Mouse (Mus musculus) adrenal gland, adult 2 months (tissue): Measurements from ENCODE around the gene Tmem132c. TPM values are rescaled to one million over a fixed set of nuclear protein-coding genes. Genes with fewer than 3 reads are reported as not detected.

ENCODE experiments used
- DNase-seq: peaks from one replicate; pipeline ENCODE4 v3.0.0; 2021
- long read RNA-seq: library from polyadenylated mRNA; stranded (forward); transcript quantifications from one replicate; pipeline ENCODE4 v2.0.0, GENCODE M21; 2021
- polyA plus RNA-seq: library from polyadenylated mRNA; depleted of rRNA; stranded (reverse); fragments of >200 nt; gene quantifications from 2 replicates; pipeline ENCODE4 v1.2.3, GENCODE M21; 2012; rRNA removed
- total RNA-seq, 2 experiments: library from RNA; stranded (reverse); gene quantifications; 2 replicates each; pipeline ENCODE4 v1.2.3; 2021

The Tmem132c gene
- total RNA-seq (under 1 TPM; 0.43 to 0.69 TPM), polyA plus RNA-seq (0.58 and 1.5 TPM in 2 replicates)
- long read RNA-seq, result 0 reads

- peak; percentile 88 for DNase-seq
Observed at GRCm38 (mm10) chr5:127241136-127241924, at the start of gene Tmem132c. Tmem132c (plus strand) TSS chr5:127241808.

DNA sequence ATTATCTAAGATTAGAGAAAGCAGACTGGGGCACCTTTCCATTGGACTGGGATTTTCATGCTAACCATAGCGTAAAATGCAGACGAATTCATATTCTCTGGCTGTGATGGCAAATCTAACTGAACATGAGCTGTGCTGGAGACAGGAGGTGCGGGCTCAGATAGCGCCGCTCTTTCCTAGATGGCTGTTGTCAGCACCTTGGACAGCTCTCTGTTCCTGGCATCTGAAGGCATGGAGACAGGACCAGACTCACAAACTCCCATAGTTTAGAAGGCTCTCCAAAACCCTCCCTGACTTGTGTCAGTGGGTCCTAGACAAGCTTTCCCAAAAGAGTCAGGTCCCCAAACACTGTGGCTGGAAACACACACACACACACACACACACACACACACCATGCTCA is 49.7 kb upstream of the Tmem132c start:
- DNase-seq, result peak; percentile 2

DNA sequence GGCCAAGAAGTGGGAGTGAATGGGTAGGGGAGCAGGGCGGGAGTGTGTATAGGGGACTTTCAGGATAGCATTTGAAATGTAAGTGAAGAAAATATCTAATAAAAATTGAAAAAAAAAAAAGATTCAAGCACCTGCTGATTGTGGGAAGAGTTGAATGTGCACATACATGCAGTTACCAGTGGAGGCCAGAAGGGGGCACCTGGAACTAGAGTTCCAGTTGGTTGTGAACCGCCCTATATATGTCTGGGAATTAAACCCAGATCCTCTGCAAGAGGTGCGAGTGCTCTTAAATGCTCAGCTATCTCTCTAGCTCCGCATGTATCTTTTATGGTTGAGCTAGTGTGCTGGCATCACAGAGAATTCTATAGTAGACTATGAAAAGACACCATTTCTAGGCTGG is 42.8 kb upstream of the Tmem132c start:
- no peak for DNase-seq

GRCm38 (mm10) chr5:127204881-127205280 is 36.7 kb upstream of the Tmem132c start:
- DNase-seq, result no peak

GRCm38 (mm10) chr5:127216389-127216788 is 25.2 kb upstream of the Tmem132c start:
- DNase-seq, result no peak

- no peak for DNase-seq
Observed at GRCm38 (mm10) chr5:127217725-127218124, 23.9 kb upstream of the Tmem132c start.

- DNase-seq, result no peak
Observed at GRCm38 (mm10) chr5:127227929-127228595, 13.5 kb upstream of the Tmem132c start.

DNA sequence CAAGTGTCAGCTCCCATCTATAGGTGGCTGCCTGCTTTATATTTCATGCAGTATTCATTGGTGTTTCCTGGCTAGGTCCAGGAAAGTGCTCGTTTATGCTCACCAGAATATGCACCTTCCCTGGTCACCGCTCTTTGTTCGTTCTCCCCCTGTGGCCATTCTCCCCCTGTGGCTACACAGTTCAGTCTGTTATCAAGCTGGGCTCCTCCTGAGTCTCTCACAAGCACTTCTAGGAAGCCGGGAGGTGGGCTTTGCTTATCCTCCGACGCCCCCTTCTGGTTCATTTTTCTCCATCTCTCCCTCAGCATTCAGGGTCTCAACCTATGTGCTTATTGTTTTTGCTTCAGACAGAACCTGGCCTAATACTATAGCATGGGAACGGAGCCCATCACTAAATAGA is 6.9 kb upstream of the Tmem132c start:
- DNase-seq, result no peak

DNA sequence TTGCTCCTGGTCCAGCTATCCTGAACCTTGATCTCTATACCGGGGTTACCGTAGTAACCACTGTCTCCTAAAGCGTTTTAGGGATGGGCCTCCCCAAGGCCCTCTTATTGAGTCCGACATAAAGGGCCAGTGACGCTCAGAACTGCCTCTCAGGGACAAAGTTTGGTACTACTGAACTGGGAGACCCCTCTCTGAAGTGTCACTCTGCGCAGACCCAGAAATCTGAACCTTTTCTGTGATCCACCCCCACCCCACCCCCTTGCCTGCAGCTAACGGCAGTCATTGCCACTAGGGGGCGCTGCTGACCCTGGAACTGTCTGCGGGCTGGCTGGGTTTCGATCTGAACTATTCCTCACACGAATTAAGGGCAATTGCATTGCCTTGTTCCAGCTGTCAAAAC is 6.4 kb upstream of the Tmem132c start:
- peak; percentile 83 for DNase-seq

GRCm38 (mm10) chr5:127239706-127240105 is 1.9 kb upstream of the Tmem132c start:
- DNase-seq, result no peak

- DNase-seq, result no peak
Observed at GRCm38 (mm10) chr5:127240646-127241045, 962 bp upstream of the Tmem132c start.

DNA sequence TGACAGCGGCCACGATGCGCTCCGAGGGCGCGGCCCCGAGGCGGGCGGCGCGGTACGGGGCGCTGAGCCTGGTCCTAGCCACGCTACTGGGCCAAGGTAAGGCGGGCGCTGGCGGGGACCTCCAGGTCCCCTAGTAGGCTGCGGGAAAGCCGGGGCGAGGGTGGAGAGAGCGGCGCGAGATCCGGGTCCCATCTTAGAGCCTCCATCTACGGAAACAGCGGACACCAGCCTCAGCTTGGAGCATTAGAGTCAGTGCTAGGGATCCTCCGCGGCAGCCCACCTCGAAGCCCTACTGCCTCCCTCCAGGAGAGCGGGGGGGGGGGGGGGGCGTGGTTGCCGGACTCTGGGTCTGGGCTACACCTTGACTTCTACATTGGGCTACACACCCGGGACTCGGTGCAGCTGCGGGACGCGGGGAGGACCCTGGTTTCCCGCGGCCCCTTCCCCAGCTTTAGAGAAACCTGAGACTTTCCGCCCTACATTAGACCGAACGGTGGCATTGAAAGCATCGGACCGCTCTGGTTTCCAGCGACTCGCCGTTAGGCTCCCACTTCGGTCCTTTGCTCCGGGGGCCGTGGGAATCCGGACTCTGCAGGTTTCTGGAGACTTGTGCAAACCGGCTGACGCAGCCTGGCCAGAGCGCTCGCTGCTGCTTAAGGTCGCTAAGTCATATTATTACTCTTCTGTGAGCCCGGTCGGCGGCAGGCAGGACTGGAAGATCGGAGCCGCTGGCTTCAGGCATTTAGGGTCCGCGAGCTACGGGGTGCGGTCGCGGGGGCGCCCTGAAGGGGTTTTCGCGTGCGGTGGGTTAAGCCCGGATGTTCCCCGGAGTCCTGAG is 536 bp downstream of the Tmem132c start:
- DNase-seq, result peak; percentile 14

DNA sequence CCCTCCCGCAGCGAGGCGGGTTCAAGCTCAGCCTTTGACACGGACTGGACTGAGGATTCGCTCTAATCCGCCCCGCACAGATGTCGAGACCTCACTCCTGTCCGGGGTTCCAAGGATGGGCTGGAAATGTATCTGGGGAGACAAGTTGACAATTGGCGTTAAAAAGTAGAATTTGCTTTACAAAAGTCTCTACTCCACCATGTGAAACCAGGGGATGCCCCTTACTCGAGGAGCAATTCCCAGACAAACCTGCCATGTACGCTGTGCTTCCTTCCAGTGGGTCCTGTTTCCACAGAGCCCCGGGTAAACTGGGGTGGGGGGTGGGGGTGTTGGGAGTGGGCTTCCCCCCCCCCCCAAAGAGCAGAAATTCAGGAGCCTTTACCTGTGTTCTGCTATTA is 1.2 kb downstream of the Tmem132c start:
- no peak for DNase-seq

DNA sequence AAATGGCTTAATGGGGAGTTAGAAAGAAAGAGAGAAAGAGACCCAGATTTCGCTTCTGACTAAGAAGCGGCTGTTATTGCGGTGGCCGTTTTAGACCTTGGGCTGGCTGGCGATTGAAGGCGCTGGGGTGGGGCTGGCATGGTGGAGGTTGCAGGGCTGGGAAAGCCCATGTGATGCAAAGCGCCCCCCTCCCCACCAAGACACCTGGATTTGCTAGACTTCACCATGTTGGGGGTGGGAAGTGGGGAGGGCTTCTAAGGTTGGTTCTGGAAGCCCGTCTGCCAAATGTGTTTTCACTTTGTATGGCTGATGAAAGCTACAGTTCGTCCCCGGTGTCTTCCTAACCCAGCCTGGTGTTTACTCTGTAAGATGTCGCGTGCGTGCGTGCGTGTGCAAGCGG is 1.6 kb downstream of the Tmem132c start:
- peak; percentile 8 for DNase-seq

DNA sequence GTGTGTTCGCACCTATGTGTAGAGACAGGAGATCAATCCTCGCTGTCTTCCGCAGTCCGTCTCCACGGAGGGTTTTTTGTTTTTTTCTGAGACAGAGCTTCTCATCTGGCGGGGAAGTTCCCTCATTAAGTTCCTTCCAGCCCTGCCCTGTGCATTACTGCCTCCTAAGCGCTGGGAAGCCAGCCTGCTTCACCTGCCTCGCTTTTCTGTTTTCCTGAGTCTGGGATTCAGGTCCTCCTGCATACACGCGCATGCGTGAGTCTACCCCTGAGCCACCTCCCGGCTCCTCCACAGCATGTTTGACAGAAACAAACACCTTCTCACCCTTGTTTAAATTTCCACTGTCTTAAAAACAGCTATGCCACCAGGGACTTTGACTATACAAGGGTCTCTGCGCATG is 2.0 kb downstream of the Tmem132c start:
- peak; percentile 2 for DNase-seq

GRCm38 (mm10) chr5:127253263-127253662 is 11.7 kb downstream of the Tmem132c start:
- DNase-seq, result no peak

DNA sequence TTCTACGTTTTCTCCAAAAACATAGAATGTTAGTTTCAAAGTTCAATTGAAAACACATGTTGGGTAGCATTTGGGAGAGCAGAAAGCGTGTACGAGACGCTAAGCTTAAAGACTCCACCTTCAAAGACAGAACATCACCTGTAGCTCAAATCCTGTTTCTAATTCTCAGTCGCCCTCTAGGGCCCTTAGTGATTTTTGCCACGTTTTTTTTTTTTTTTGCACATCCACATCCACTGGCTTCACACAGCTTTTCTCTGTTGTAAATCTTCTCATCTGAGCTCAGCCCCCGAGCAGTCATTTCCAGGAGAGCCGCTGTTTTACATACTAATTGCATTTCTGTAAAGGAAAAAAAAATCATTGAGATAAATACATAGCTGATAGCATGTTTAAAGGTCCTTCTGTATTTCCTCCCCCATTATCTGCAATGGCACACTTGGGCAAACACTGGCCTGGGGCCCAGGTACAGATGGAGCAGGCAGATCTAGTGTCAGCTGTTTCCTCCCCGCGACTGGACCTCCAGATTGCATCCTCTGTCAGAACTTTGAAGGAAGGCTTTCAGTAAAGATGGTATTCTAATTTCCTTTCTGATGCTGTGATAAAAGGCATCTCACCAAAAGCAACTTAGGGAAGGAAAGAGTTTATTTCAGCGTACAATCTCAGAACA is 15.5 kb downstream of the Tmem132c start:
- DNase-seq, result no peak

DNA sequence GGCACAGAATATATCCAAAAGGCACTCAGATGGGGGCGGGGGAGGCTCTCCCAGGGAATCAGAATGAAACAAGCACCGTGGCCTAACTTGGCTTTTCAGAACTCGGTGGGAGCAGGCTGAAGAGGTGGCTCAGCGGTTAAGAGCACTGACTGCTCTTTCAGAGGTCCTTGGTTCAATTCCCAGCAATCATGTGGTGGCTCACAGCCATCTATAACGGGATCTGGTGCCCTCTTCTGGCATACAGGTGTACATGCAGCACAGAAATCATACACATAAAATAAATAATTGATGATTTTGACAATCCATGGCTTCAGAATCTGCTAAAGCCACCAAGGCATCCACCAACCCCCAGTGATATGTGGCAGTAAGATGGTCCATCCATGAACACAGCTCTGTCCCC is 20.5 kb downstream of the Tmem132c start:
- DNase-seq, result no peak

DNA sequence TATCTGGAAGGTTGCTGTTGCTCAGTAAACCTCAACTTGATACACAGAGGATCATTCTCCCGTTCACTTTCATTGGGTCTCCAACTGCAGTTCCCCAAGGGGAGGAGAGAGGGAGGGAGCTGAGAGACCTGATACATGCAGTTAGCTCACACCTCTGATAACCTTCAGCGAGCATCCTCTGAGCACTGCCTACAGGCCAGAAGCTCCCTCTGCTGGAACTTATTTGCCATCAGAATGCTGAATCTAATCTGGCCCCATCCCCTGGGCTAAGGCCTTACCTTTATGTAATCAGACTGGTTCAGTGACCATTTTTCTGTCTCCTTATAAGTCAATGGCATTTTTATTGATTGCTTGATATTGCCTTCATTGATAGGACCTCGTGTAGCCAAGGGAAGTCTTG is 29.5 kb downstream of the Tmem132c start:
- DNase-seq, result no peak

DNA sequence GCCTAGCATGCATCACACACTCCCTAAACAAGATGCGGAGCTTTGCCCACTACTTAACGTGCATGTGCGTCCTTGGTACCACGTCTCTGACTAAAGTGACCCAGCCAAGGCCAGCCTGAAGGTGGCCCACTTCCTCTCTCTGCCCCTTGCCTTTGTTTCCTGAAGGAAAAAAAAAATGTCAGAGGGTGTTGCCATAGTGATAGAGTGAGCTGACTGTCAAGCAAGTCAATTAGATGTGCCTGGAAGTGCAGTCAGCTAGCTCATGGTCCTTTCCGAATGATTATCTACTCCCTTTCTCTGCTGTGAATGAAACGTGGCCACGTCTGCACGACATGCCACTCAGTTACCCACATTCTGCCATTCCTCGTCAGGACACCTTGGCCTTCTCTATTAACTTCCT is 37.9 kb downstream of the Tmem132c start:
- DNase-seq, result no peak

- no peak for DNase-seq
Observed at GRCm38 (mm10) chr5:127281186-127281585, 39.6 kb downstream of the Tmem132c start.

GRCm38 (mm10) chr5:127282539-127283123 is 41.0 kb downstream of the Tmem132c start:
- peak; percentile 5 for DNase-seq
